Mouse (Mus musculus) neural tube, embryonic 14.5 days (tissue): Measurements from ENCODE around the gene Rps6kb2. TPM values are rescaled to one million over a fixed set of nuclear protein-coding genes. Genes with fewer than 3 reads are reported as not detected.

Experiments used
- ATAC-seq: fragments of 200-750 bp; cut with Nextera tagmentation; 2 replicates; pipeline ENCODE4 v1.8.0; 2017; ENCODE audit warnings: low read depth, mild to moderate bottlenecking, moderate TSS enrichment, moderate library complexity
- H3K27ac ChIP-seq: fragments of 300-500 bp; sonication (generic); 2 replicates; pipeline ENCODE4 v1.5.1; 2014; ENCODE audit warnings: low read depth, mild to moderate bottlenecking, control low read depth, low read length, moderate library complexity, mixed read lengths
- H3K27me3 ChIP-seq: fragments of 300-500 bp; sonication (generic); 2 replicates; pipeline ENCODE4 v1.6.1; 2014; ENCODE audit warnings: low read length; ENCODE audit not compliant: control insufficient read depth, insufficient read depth
- H3K36me3 ChIP-seq: fragments of 300-500 bp; sonication (generic); 2 replicates; pipeline ENCODE4 v1.6.1; 2014; ENCODE audit warnings: low read length, mixed read lengths; ENCODE audit not compliant: control insufficient read depth, insufficient read depth
- H3K4me1 ChIP-seq: fragments of 300-500 bp; sonication (generic); 2 replicates; pipeline ENCODE4 v1.6.1; 2014; ENCODE audit warnings: low read length; ENCODE audit not compliant: control insufficient read depth, insufficient read depth
- H3K4me2 ChIP-seq: fragments of 300-500 bp; sonication (generic); 2 replicates; pipeline ENCODE4 v1.6.1; 2014; ENCODE audit warnings: mild to moderate bottlenecking, low read depth, low read length, control low read depth
- H3K4me3 ChIP-seq: fragments of 300-500 bp; sonication (generic); 2 replicates; pipeline ENCODE4 v1.5.1; 2014; ENCODE audit warnings: low read depth, low read length, control low read depth, mixed read lengths
- H3K9ac ChIP-seq: fragments of 300-500 bp; sonication (generic); replicated peaks from 2 replicates; pipeline ENCODE4 v1.6.1; 2014; ENCODE audit warnings: low read depth, mild to moderate bottlenecking, control low read depth, low read length, mixed read lengths
- H3K9me3 ChIP-seq: fragments of 300-500 bp; sonication (generic); 2 replicates; pipeline ENCODE4 v1.6.1; 2016; ENCODE audit warnings: low read length; ENCODE audit not compliant: control insufficient read depth
- WGBS: fragments of 180-500 bp; shearing (Covaris S2); extraction: QIAGEN DNeasy Blood & Tissue Kit; methylation state at CpG from one replicate; pipeline ENCODE4 v1.1.7; 2014; 5-methylcytosine and 5-hydroxymethylcytosine counted together
- polyA plus RNA-seq: library from polyadenylated mRNA; unstranded; fragments of >200 nt; fragmentation: Nextera tagmentation; extraction: Ambion mirVana; gene quantifications from 2 replicates; pipeline ENCODE4 v1.2.1, GENCODE M21; 2014

Gene Rps6kb2
- polyA plus RNA-seq, 1 experiment from 2014 or later: 40.9 TPM

GRCm38 (mm10) chr19:4120496-4120895, 42.7 kb downstream of the Rps6kb2 start:
- Histone ChIP-seq H3K36me3 (peaks cover 6% of the 10 kb centered on the region), H3K27me3 (no peaks in the 10 kb centered on the region), H3K9ac (no peak overlapping the region), H3K9me3 (no peaks in the 10 kb centered on the region), H3K4me3 (peak overlapping the region; percentile 40; the same call in 1 of the 2 replicates), H3K27ac (no peak overlapping the region), H3K4me2 (peak overlapping the region; percentile 41), H3K4me1 (peaks cover 6% of the 10 kb centered on the region; the same call in 1 of the 2 replicates)
- WGBS: 93% methylated on average over 2 of the region's 2 CpGs
- no peak for ATAC-seq

- Histone ChIP-seq H3K27me3 (no peaks in the 10 kb centered on the region), H3K36me3 (peaks cover 12% of the 10 kb centered on the region), H3K4me3 (no peak overlapping the region), H3K4me2 (no peak overlapping the region), H3K9ac (no peak overlapping the region), H3K27ac (no peak overlapping the region), H3K9me3 (no peaks in the 10 kb centered on the region), H3K4me1 (peaks cover 6% of the 10 kb centered on the region; the same call in 1 of the 2 replicates)
- WGBS: 95% methylated on average over 6 of the region's 6 CpGs
- no peak for ATAC-seq
Measured at GRCm38 (mm10) chr19:4119716-4120487, 43.3 kb downstream of the Rps6kb2 start.

- Histone ChIP-seq H3K9ac (no peak overlapping the region), H3K27me3 (no peaks in the 10 kb centered on the region), H3K4me1 (peaks cover 6% of the 10 kb centered on the region; the same call in 1 of the 2 replicates), H3K36me3 (peaks cover 27% of the 10 kb centered on the region), H3K4me3 (no peak overlapping the region), H3K9me3 (no peaks in the 10 kb centered on the region), H3K27ac (no peak overlapping the region), H3K4me2 (no peak overlapping the region)
- WGBS: 97% methylated on average over 2 of the region's 2 CpGs
- ATAC-seq: no peak
Measured at GRCm38 (mm10) chr19:4118350-4118749, 44.8 kb downstream of the Rps6kb2 start.

GRCm38 (mm10) chr19:4117006-4117405, 46.1 kb downstream of the Rps6kb2 start:
- Histone ChIP-seq H3K36me3 (peaks cover 36% of the 10 kb centered on the region), H3K4me3 (no peak overlapping the region), H3K4me1 (peaks cover 6% of the 10 kb centered on the region; the same call in 1 of the 2 replicates), H3K27me3 (no peaks in the 10 kb centered on the region), H3K9ac (no peak overlapping the region), H3K9me3 (no peaks in the 10 kb centered on the region), H3K4me2 (no peak overlapping the region), H3K27ac (no peak overlapping the region)
- WGBS: 98% methylated on average over 7 of the region's 7 CpGs
- no peak for ATAC-seq

- peaks cover 40% of the 10 kb centered on the region for H3K36me3 ChIP-seq
- WGBS: 83% methylated on average over 11 of the region's 11 CpGs
- no peak overlapping the region for H3K4me2 ChIP-seq
- no peak overlapping the region for H3K4me3 ChIP-seq
- H3K27ac ChIP-seq: no peak overlapping the region
- no peaks in the 10 kb centered on the region for H3K9me3 ChIP-seq
- no peak for ATAC-seq
- no peak overlapping the region for H3K9ac ChIP-seq
- H3K27me3 ChIP-seq: no peaks in the 10 kb centered on the region
- peaks cover 6% of the 10 kb centered on the region; the same call in 1 of the 2 replicates for H3K4me1 ChIP-seq
Measured at GRCm38 (mm10) chr19:4115816-4116215, 47.3 kb downstream of the Rps6kb2 start.

- no peak for ATAC-seq
- no peaks in the 10 kb centered on the region for H3K27me3 ChIP-seq
- H3K9ac ChIP-seq: no peak overlapping the region
- H3K27ac ChIP-seq: no peak overlapping the region
- no peak overlapping the region for H3K4me2 ChIP-seq
- H3K4me1 ChIP-seq: no peaks in the 10 kb centered on the region
- H3K36me3 ChIP-seq: peaks cover 40% of the 10 kb centered on the region
- WGBS: 96% methylated on average over 10 of the region's 10 CpGs
- no peaks in the 10 kb centered on the region for H3K9me3 ChIP-seq
- H3K4me3 ChIP-seq: no peak overlapping the region
Measured at GRCm38 (mm10) chr19:4115144-4115543, 48.0 kb downstream of the Rps6kb2 start.

GRCm38 (mm10) chr19:4114551-4114950, 48.6 kb downstream of the Rps6kb2 start:
- Histone ChIP-seq H3K4me3 (no peak overlapping the region), H3K27me3 (no peaks in the 10 kb centered on the region), H3K4me2 (no peak overlapping the region), H3K27ac (no peak overlapping the region), H3K9me3 (no peaks in the 10 kb centered on the region), H3K36me3 (peaks cover 45% of the 10 kb centered on the region), H3K9ac (no peak overlapping the region), H3K4me1 (no peaks in the 10 kb centered on the region)
- ATAC-seq: no peak
- 93% methylated on average over 10 of the region's 10 CpGs for WGBS

GRCm38 (mm10) chr19:4113806-4114230, 49.3 kb downstream of the Rps6kb2 start:
- ATAC-seq: no peak
- no peaks in the 10 kb centered on the region for H3K27me3 ChIP-seq
- 65% methylated on average over 5 of the region's 5 CpGs for WGBS
- no peaks in the 10 kb centered on the region for H3K4me1 ChIP-seq
- no peak overlapping the region for H3K4me3 ChIP-seq
- no peak overlapping the region for H3K9ac ChIP-seq
- no peaks in the 10 kb centered on the region for H3K9me3 ChIP-seq
- H3K36me3 ChIP-seq: peaks cover 48% of the 10 kb centered on the region
- no peak overlapping the region for H3K4me2 ChIP-seq
- no peak overlapping the region for H3K27ac ChIP-seq

GRCm38 (mm10) chr19:4113186-4113805, 49.9 kb downstream of the Rps6kb2 start:
- peaks cover 48% of the 10 kb centered on the region for H3K36me3 ChIP-seq
- ATAC-seq: no peak
- H3K4me1 ChIP-seq: no peaks in the 10 kb centered on the region
- H3K27ac ChIP-seq: no peak overlapping the region
- no peak overlapping the region for H3K9ac ChIP-seq
- no peak overlapping the region for H3K4me3 ChIP-seq
- no peak overlapping the region for H3K4me2 ChIP-seq
- H3K9me3 ChIP-seq: no peaks in the 10 kb centered on the region
- WGBS: 80% methylated on average over 13 of the region's 13 CpGs
- H3K27me3 ChIP-seq: no peaks in the 10 kb centered on the region
